26 mouse cellular contexts compared by ENCODE assay signal in the genomic region with DNA sequence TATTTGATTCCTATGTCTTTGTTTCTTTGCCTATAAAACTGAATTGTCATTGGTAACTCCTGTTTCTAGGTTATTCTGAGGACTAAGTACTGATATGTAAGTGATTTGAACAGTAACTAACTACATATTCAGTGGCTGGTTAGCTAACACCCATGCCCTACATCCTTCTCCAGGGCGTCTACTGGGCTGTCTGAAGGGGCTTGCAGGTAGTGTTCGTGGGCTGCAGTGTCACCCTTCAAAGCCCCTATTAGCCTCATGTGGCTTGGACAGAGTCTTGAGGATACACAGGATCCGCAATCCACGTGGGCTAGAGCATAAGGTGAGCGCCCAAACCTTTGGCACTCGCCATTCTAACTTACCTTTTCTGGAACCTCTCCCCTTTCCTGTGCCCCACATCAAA. TPM values are rescaled to one million over a fixed set of nuclear protein-coding genes. Genes with fewer than 3 reads are reported as not detected.
"Had no signal": no experiment of that assay in that cellular context is flagged by ENCODE, and none has a peak within 500 bp of the region (broad histone marks: within the 10 kb centered on the region; RNA-seq: fewer than 3 reads in every experiment).

No protein-coding gene starts in this region.

- ATAC-seq: hindbrain, postnatal 0 days; intestine, embryonic 16.5 days had no signal

- H3K27me3 ChIP-seq: heart, embryonic 12.5 days; hindbrain, embryonic 13.5 days; hindbrain, embryonic 15.5 days; kidney, embryonic 15.5 days; limb, embryonic 12.5 days had no signal

- H3K9ac ChIP-seq: hindbrain, embryonic 15.5 days had no signal

- DNase-seq: gastrocnemius, postnatal 14 days; gastrocnemius, postnatal 36 days; heart, adult 18-20 months; heart, postnatal 10 days; heart, postnatal 36 days; kidney, adult 11 months; kidney, adult 2 months; kidney, adult 9 months; kidney, postnatal 14 days; kidney, postnatal 36 days; layer of hippocampus, adult 9-11 months; layer of hippocampus, postnatal 36 days; liver had no signal

- H3K27ac ChIP-seq: heart, embryonic 10.5 days; left cerebral cortex, adult 2 months had no signal

- H3K4me2 ChIP-seq: heart, embryonic 12.5 days; hindbrain, embryonic 13.5 days; hindbrain, embryonic 15.5 days; limb, embryonic 12.5 days; liver, embryonic 11.5 days had no signal

- H3K9me3 ChIP-seq: heart, embryonic 10.5 days; heart, embryonic 12.5 days; hindbrain, embryonic 13.5 days; hindbrain, embryonic 15.5 days; kidney, embryonic 15.5 days; limb, embryonic 10.5 days; limb, embryonic 12.5 days had no signal

- H3K4me3 ChIP-seq: heart, embryonic 12.5 days; hindbrain, embryonic 13.5 days; left cerebral cortex, adult 2 months; limb, embryonic 12.5 days had no signal

RNA-seq across cellular contexts. Expression of a gene that starts 0.9 kb away (rescaled TPM):
- polyA plus RNA-seq: heart, embryonic 14.5 days; large intestine, adult 2 months had no signal
